Mouse (Mus musculus) intestine, postnatal 0 days (tissue): Measurements from ENCODE around the gene Aip. TPM values are rescaled to one million over a fixed set of nuclear protein-coding genes. Genes with fewer than 3 reads are reported as not detected.
A peak's percentile ranks its signal among the peaks of the same experiment; 100 is the strongest.
"Not testable (repeated sequence)": the region's sequence is repeated elsewhere in the genome, so short reads cannot be mapped to it uniquely, and the experiment has no call there.

Source experiments
- ATAC-seq: fragments of 200-750 bp; cut with Nextera tagmentation; 2 replicates; pipeline ENCODE4 v1.8.0; 2017; ENCODE audit warnings: mild to moderate bottlenecking, moderate TSS enrichment, moderate library complexity
- H3K27ac ChIP-seq: fragments of 300-500 bp; sonication (generic); 2 replicates; pipeline ENCODE4 v1.5.1; 2014; ENCODE audit warnings: mild to moderate bottlenecking, low read depth, low read length, moderate library complexity
- H3K27me3 ChIP-seq: fragments of 300-500 bp; sonication (generic); replicated peaks from 2 replicates; pipeline ENCODE4 v1.6.1; 2014; ENCODE audit warnings: low read length, mixed read lengths; ENCODE audit not compliant: control insufficient read depth, insufficient read depth
- H3K36me3 ChIP-seq: fragments of 300-500 bp; sonication (generic); 2 replicates; pipeline ENCODE4 v1.6.1; 2014; ENCODE audit warnings: mild to moderate bottlenecking, moderate library complexity; ENCODE audit not compliant: control insufficient read depth, insufficient read depth
- H3K4me1 ChIP-seq: fragments of 300-500 bp; sonication (generic); replicated peaks from 2 replicates; pipeline ENCODE4 v1.6.1; 2014; ENCODE audit warnings: antibody characterized with exemption, low read length, mixed read lengths; ENCODE audit not compliant: control insufficient read depth, insufficient read depth
- H3K4me2 ChIP-seq: fragments of 300-500 bp; sonication (generic); replicated peaks from 2 replicates; pipeline ENCODE4 v1.6.1; 2014; ENCODE audit warnings: low read depth, mild to moderate bottlenecking, moderate library complexity
- H3K4me3 ChIP-seq: fragments of 300-500 bp; sonication (generic); 2 replicates; pipeline ENCODE4 v1.5.1; 2014; ENCODE audit warnings: low read depth, low read length
- H3K9ac ChIP-seq: fragments of 300-500 bp; sonication (generic); 2 replicates; pipeline ENCODE4 v1.6.1; 2014; ENCODE audit warnings: mild to moderate bottlenecking, low read depth, low read length
- H3K9me3 ChIP-seq: fragments of 300-500 bp; sonication (generic); 2 replicates; pipeline ENCODE4 v1.6.1; 2016; ENCODE audit warnings: mixed run types; ENCODE audit not compliant: control insufficient read depth
- CTCF ChIP-seq: sonication (generic); IDR thresholded peaks from 2 replicates; pipeline ENCODE4 v1.5.1; 2016; ENCODE audit warnings: low read depth, mild to moderate bottlenecking, control low read depth, antibody characterized with exemption, moderate library complexity
- WGBS: fragments of 180-500 bp; shearing (Covaris S2); extraction: QIAGEN DNeasy Blood & Tissue Kit; methylation state at CpG from one replicate; pipeline ENCODE4 v1.1.7; 2014; 5-methylcytosine and 5-hydroxymethylcytosine counted together
- polyA plus RNA-seq: library from polyadenylated mRNA; unstranded; fragments of >200 nt; fragmentation: Nextera tagmentation; extraction: Ambion mirVana; gene quantifications from 2 replicates; pipeline ENCODE4 v1.2.1, GENCODE M21; 2015

The Aip gene
- polyA plus RNA-seq, 1 experiment from 2014 or later, result 42.0 TPM

- no peaks in the 10 kb centered on the region for H3K27me3 ChIP-seq
- no peak for ATAC-seq
- 89% methylated on average over 5 of the region's 5 CpGs for WGBS
- H3K36me3 ChIP-seq, result peaks cover 42% of the 10 kb centered on the region
- H3K9ac ChIP-seq, result no peak overlapping the region
- no peaks in the 10 kb centered on the region for H3K9me3 ChIP-seq
- no peak overlapping the region for H3K4me2 ChIP-seq
- no peak overlapping the region for H3K27ac ChIP-seq
- no peak overlapping the region for H3K4me3 ChIP-seq
- 0 out of 2 replicates have a peak, but pooled peaks cover 3% of the 10 kb centered on the region for H3K4me1 ChIP-seq
- TF ChIP-seq CTCF, result no peak
Observed at GRCm38 (mm10) chr19:4131075-4131474, 5.4 kb upstream of the Aip start.

- no peaks in the 10 kb centered on the region for H3K27me3 ChIP-seq
- H3K4me1 ChIP-seq, result 0 out of 2 replicates have a peak, but pooled peaks cover 4% of the 10 kb centered on the region
- peaks cover 42% of the 10 kb centered on the region for H3K36me3 ChIP-seq
- ATAC-seq, result no peak
- no peak for TF ChIP-seq CTCF
- no peak overlapping the region for H3K27ac ChIP-seq
- 83% methylated on average over 4 of the region's 4 CpGs for WGBS
- no peak overlapping the region for H3K4me2 ChIP-seq
- H3K9ac ChIP-seq, result no peak overlapping the region
- no peak overlapping the region for H3K4me3 ChIP-seq
- H3K9me3 ChIP-seq, result no peaks in the 10 kb centered on the region
Observed at GRCm38 (mm10) chr19:4130106-4130505, 4.4 kb upstream of the Aip start.

- H3K9ac ChIP-seq, result no peak overlapping the region
- peaks cover 42% of the 10 kb centered on the region for H3K36me3 ChIP-seq
- WGBS, result 89% methylated on average over 7 of the region's 7 CpGs
- H3K4me1 ChIP-seq, result 0 out of 2 replicates have a peak, but pooled peaks cover 6% of the 10 kb centered on the region
- no peaks in the 10 kb centered on the region for H3K27me3 ChIP-seq
- no peak overlapping the region for H3K27ac ChIP-seq
- no peak overlapping the region for H3K4me3 ChIP-seq
- no peak for ATAC-seq
- no peak overlapping the region for H3K4me2 ChIP-seq
- H3K9me3 ChIP-seq, result no peaks in the 10 kb centered on the region
- TF ChIP-seq CTCF, result no peak
Observed at GRCm38 (mm10) chr19:4129462-4129861, 3.8 kb upstream of the Aip start.

- peak overlapping the region; percentile 87 for H3K4me3 ChIP-seq
- 0 out of 2 replicates have a peak, but pooled peaks cover 6% of the 10 kb centered on the region for H3K4me1 ChIP-seq
- no peak for TF ChIP-seq CTCF
- H3K9me3 ChIP-seq, result no peaks in the 10 kb centered on the region
- H3K27ac ChIP-seq, result no peak overlapping the region
- peak overlapping the region; percentile 76 for H3K4me2 ChIP-seq
- WGBS, result 34% methylated on average over 7 of the region's 7 CpGs
- H3K9ac ChIP-seq, result peak overlapping the region; percentile 83
- no peak for ATAC-seq
- H3K36me3 ChIP-seq, result peaks cover 29% of the 10 kb centered on the region
- no peaks in the 10 kb centered on the region for H3K27me3 ChIP-seq
Observed at GRCm38 (mm10) chr19:4126759-4127495, 1.3 kb upstream of the Aip start.

- H3K27ac ChIP-seq, H3K9me3 ChIP-seq: not testable (repeated sequence)
- peak overlapping the region; percentile 76 for H3K4me2 ChIP-seq
Observed at GRCm38 (mm10) chr19:4125268-4125667, 390 bp downstream of the Aip start.

GRCm38 (mm10) chr19:4124432-4124831 is 1.2 kb downstream of the Aip start:
- peaks cover 8% of the 10 kb centered on the region; the same call in 1 of the 2 replicates for H3K4me1 ChIP-seq
- H3K9ac ChIP-seq, result no peak overlapping the region
- TF ChIP-seq CTCF, result no peak
- 64% methylated on average over 4 of the region's 4 CpGs for WGBS
- ATAC-seq, result no peak
- H3K27me3 ChIP-seq, result no peaks in the 10 kb centered on the region
- H3K4me3 ChIP-seq, result no peak overlapping the region
- H3K4me2 ChIP-seq, result no peak overlapping the region
- no peak overlapping the region for H3K27ac ChIP-seq
- H3K9me3 ChIP-seq, result no peaks in the 10 kb centered on the region
- H3K36me3 ChIP-seq, result peaks cover 10% of the 10 kb centered on the region

More at GRCm38 (mm10) chr19:4125268-4125667, 390 bp downstream of the Aip start:
- not testable (repeated sequence) for H3K27me3 ChIP-seq, H3K4me1 ChIP-seq
- 20% methylated on average over 4 of the region's 4 CpGs for WGBS
- peak overlapping the region; percentile 83 for H3K9ac ChIP-seq
- peak; percentile 27; the same call in 1 of the 2 replicates for ATAC-seq
- peak overlapping the region; percentile 87 for H3K4me3 ChIP-seq
- H3K36me3 ChIP-seq, result peaks cover 18% of the 10 kb centered on the region
